Mouse (Mus musculus) kidney, adult 18-20 months (tissue): ENCODE results near the gene Rhobtb3.
"Not testable (repeated sequence)": the region's sequence is repeated elsewhere in the genome, so short reads cannot be mapped to it uniquely, and the experiment has no call there.

ENCODE experiments used
- DNase-seq: peaks from one replicate; pipeline ENCODE4 v3.0.0; 2021

Rhobtb3 gene

DNA sequence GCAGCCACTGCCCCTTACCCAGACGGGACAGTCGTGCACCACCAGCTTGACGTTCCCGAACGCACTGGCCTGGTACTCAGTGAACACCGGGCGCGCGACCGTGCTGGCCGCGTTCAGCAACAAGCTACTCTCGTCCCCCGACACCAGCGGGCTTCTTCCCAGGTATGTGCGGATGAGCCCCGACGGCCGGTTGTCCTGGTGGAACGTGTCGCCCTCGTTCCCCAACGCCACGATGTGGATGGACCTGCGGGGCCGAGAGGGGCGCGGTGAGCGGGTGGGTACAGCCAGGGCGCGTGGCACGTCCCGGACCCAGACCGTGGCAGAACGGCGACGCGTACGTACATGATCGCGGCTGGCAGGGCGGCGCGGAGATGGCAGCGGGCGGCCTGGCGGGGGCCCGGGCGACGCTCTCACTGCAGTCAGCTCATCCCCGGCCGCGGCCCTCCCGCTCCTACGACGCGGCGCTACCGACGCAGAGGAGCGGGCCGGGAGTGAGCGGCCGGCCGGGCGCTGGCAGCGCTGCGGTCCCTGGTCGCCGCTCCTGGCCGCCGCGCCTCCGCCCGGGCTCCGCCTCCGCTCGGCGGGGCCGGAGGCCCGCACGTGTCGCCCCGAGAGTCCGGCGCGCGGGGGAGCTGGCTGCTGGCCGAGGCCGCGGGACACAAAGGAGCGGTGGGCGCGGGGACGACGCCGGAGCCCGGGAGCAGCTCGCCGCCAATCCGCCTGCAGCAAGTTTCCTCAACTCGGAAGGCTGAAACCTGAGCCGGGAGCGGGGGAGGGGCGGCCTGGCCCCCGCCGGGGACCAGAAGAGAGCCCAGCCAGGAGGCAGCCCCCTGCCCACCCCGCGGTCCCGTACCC lies at the start of gene Rhobtb3:
TSS of gene Rhobtb3 (minus strand) at position 737 of the 855 bp plus-strand sequence.
- DNase-seq, result peak; percentile 73

- peak; percentile 32 for DNase-seq
Observed at GRCm38 (mm10) chr13:75992169-75993028, 48.7 kb upstream of the Rhobtb3 start.

GRCm38 (mm10) chr13:75988096-75988495 lies 44.4 kb upstream of the Rhobtb3 start:
- DNase-seq, result no peak

DNA sequence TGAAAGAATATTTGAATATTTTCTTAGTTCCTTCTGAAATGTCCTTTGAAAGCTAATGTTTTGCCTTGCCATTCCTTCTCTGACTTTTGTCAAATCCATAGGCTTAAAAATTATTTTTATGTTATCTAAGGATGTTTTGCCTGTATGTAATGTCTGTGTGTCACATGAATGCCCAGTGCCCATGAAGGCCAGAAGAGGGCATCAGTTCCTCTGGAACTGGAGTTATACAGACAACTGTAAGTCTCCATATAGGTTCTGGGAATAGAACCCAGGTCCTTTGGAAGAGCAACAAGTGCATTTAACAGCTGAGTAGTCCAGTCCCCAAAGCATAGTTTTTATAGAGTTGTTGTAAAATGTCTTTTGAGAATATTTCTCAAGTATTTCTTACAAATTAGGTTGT lies 38.2 kb upstream of the Rhobtb3 start:
- DNase-seq, result no peak

DNA sequence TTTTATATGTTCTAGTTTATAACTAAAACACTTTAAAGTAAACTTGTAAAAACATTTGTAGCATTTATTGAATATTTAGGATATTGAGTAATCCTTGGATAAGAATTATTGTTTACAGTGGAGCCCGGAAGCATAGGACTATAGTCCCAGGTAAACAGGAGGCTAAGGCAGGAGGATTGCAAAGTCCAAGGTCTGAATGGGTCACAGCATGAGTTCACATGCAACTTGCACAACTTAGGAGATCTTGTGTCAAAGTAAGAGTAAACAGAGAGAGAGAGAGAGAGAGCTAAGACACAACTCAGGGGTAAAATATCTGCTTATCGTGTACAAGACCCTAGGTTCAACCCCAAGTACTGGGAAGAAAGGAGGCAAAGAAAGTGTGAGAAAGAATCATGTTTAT lies 32.9 kb upstream of the Rhobtb3 start:
- no peak for DNase-seq

- no peak for DNase-seq
Observed at GRCm38 (mm10) chr13:75976218-75976617, 32.5 kb upstream of the Rhobtb3 start.

GRCm38 (mm10) chr13:75975629-75976028 lies 31.9 kb upstream of the Rhobtb3 start:
- DNase-seq, result no peak

- no peak for DNase-seq
Observed at GRCm38 (mm10) chr13:75974481-75974880, 30.8 kb upstream of the Rhobtb3 start.

DNA sequence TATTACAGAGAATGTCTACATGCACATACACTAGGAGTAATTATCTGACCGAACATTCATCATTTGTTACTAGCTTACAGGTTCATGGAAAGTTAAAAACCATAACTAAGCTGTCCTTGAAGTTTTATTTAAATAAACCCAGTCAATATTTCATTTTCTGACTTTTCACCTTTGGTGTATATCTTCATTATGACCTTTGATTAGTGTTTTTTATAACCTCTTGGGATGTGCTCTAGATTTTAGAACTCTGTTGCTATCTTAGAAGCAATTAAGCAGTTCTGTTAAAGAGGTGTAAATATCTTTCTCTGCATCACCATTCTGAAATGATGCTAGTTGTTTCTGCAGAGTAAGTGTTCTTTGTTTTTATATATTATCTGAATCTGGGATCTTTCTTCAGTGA lies 23.1 kb upstream of the Rhobtb3 start, which contains the start of gene Spata9:
TSS of gene Spata9 (plus strand) at position 301 of the 400 bp plus-strand sequence.
- DNase-seq, result no peak

GRCm38 (mm10) chr13:75955357-75955992 lies 11.8 kb upstream of the Rhobtb3 start:
- no peak for DNase-seq

- no peak for DNase-seq
Observed at GRCm38 (mm10) chr13:75950295-75950694, 6.6 kb upstream of the Rhobtb3 start.

- no peak for DNase-seq
Observed at GRCm38 (mm10) chr13:75944044-75944820, 507 bp upstream of the Rhobtb3 start.

DNA sequence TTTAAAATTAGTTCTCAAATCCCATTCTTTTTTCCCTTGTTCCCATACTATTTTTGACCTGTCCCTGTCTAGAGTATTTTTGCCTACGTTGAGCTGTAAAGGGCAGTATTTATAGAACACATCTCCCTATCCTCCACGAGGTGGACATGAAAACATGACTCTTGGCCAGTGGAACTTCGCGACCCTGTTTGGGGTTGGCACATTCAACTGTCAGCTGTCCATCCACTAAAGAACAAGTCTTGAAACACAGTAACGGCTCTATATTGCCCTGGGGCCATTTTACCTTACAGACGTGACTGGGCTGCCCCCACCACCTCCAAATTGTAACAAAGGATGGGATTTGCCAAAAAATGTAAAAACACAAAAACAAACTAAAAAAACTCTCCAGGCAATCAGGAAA lies 994 bp downstream of the Rhobtb3 start:
- DNase-seq, result peak; percentile 5

GRCm38 (mm10) chr13:75941518-75942295 lies 2.0 kb downstream of the Rhobtb3 start:
- no peak for DNase-seq

DNA sequence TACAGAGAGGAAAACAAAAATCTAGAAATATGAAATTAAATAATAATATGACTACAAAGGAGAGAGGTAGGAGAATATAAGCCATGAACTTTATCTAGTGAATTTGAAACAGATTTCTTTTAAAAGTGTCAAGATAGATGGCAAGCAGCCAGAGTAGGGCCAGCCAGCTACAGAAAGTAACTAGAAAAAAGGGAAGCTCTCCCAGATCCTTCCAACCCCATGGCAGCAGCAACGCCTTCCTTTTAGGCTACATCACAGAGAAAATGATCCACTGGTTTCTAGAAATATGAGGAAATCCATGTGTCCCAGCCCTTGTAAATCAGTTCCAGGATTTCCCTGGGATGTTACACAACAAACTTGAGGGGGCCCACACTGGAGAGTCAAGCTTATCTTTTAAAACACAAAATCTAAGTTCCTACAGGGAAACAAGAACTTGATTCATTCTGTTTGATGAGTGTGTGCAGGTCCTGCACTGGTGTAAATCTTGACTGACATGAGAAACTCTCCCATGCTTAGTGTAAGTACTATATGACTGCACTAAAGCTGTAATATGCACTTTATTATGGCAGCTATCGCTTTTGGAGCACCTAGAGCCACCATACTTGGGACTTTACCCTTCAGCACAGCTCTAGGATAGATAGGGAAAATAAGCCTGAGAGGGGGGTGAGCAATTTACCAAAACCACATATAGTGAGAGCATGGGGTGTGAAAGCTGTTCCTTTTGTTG lies 2.8 kb downstream of the Rhobtb3 start:
- no peak for DNase-seq

GRCm38 (mm10) chr13:75938866-75939265 lies 4.9 kb downstream of the Rhobtb3 start:
- no peak for DNase-seq

- DNase-seq, result no peak
Observed at GRCm38 (mm10) chr13:75933287-75933686, 10.4 kb downstream of the Rhobtb3 start.

- no peak for DNase-seq
Observed at GRCm38 (mm10) chr13:75931073-75931472, 12.7 kb downstream of the Rhobtb3 start.

- no peak for DNase-seq
Observed at GRCm38 (mm10) chr13:75930660-75931059, 13.1 kb downstream of the Rhobtb3 start.

- DNase-seq, result no peak
Observed at GRCm38 (mm10) chr13:75930023-75930422, 13.7 kb downstream of the Rhobtb3 start.

GRCm38 (mm10) chr13:75929071-75929470 lies 14.7 kb downstream of the Rhobtb3 start:
- not testable (repeated sequence) for DNase-seq
